Mouse (Mus musculus) common myeloid progenitor, adult 5-6 weeks (primary cell): Measurements from ENCODE around the gene Actn1. TPM values are rescaled to one million over a fixed set of nuclear protein-coding genes. Genes with fewer than 3 reads are reported as not detected.

Source experiments
- ATAC-seq: replicated peaks from 2 replicates; pipeline ENCODE4 v1.8.0; 2016; ENCODE audit warnings: low read depth, mild to moderate bottlenecking, moderate TSS enrichment, inconsistent platforms; ENCODE audit not compliant: poor library complexity, severe bottlenecking
- total RNA-seq: library from RNA; stranded (forward); fragments of 200-1000, 187-1606 nt; gene quantifications from 2 replicates; pipeline ENCODE4 v1.2.3, GENCODE M21; 2017

The Actn1 gene
- total RNA-seq, 1 experiment from 2014 or later: 10.3 TPM

- no peak for ATAC-seq
These were observed 849 bp upstream of the Actn1 start for GRCm38 (mm10) chr12:80260744-80261695.

GRCm38 (mm10) chr12:80259216-80260055, 735 bp downstream of the Actn1 start:
- peak; percentile 36 for ATAC-seq

- ATAC-seq: no peak
These were observed 1.5 kb downstream of the Actn1 start for GRCm38 (mm10) chr12:80258520-80259215.

GRCm38 (mm10) chr12:80251978-80252377, 8.2 kb downstream of the Actn1 start:
- ATAC-seq: no peak

- no peak for ATAC-seq
These were observed 8.6 kb downstream of the Actn1 start for GRCm38 (mm10) chr12:80251554-80251953.

GRCm38 (mm10) chr12:80249539-80249938, 10.6 kb downstream of the Actn1 start:
- no peak for ATAC-seq

- no peak for ATAC-seq
These were observed 13.1 kb downstream of the Actn1 start for GRCm38 (mm10) chr12:80247067-80247466.

GRCm38 (mm10) chr12:80246505-80246904, 13.7 kb downstream of the Actn1 start:
- ATAC-seq: no peak

- ATAC-seq: no peak
These were observed 15.4 kb downstream of the Actn1 start for GRCm38 (mm10) chr12:80244755-80245154.

- no peak for ATAC-seq
These were observed 16.0 kb downstream of the Actn1 start for GRCm38 (mm10) chr12:80244127-80244526.

- ATAC-seq: no peak
These were observed 16.8 kb downstream of the Actn1 start for GRCm38 (mm10) chr12:80243335-80243734.

GRCm38 (mm10) chr12:80239445-80239844, 20.7 kb downstream of the Actn1 start:
- no peak for ATAC-seq

GRCm38 (mm10) chr12:80238523-80238922, 21.6 kb downstream of the Actn1 start:
- no peak for ATAC-seq

GRCm38 (mm10) chr12:80235295-80235694, 24.9 kb downstream of the Actn1 start:
- ATAC-seq: peak; percentile 57

GRCm38 (mm10) chr12:80234226-80234625, 25.9 kb downstream of the Actn1 start:
- no peak for ATAC-seq

GRCm38 (mm10) chr12:80232840-80233218, 27.3 kb downstream of the Actn1 start:
- ATAC-seq: no peak

GRCm38 (mm10) chr12:80232076-80232839, 27.9 kb downstream of the Actn1 start:
- no peak for ATAC-seq

GRCm38 (mm10) chr12:80231317-80231716, 28.9 kb downstream of the Actn1 start:
- peak; percentile 48 for ATAC-seq

- ATAC-seq: no peak
These were observed 29.3 kb downstream of the Actn1 start for GRCm38 (mm10) chr12:80230854-80231253.
